Mouse (Mus musculus) C2C12 (cell line): ENCODE measurements around the gene Pbx4. TPM values are rescaled to one million over a fixed set of nuclear protein-coding genes. Genes with fewer than 3 reads are reported as not detected.

Source experiments
- H3K27me3 ChIP-seq: one replicate; pipeline ENCODE4 v1.6.1; 2011; ENCODE audit not compliant: control insufficient read depth, insufficient read depth, insufficient read length
- H3K36me3 ChIP-seq: one replicate; pipeline ENCODE4 v1.6.1; 2011; ENCODE audit not compliant: control insufficient read depth, insufficient read depth
- H3K4me3 ChIP-seq: one replicate; pipeline ENCODE4 v1.5.1; 2011; ENCODE audit warnings: mild to moderate bottlenecking, control low read depth; ENCODE audit not compliant: poor library complexity, insufficient read depth, severe bottlenecking
- H3K79me2 ChIP-seq: one replicate; pipeline ENCODE4 v1.6.1; 2011; ENCODE audit not compliant: control insufficient read depth, insufficient read depth
- H3K79me3 ChIP-seq: one replicate; pipeline ENCODE4 v1.6.1; 2011; ENCODE audit warnings: low read depth, control low read depth
- H3ac ChIP-seq: one replicate; pipeline ENCODE3; 2011; ENCODE audit warnings: low read depth; ENCODE audit not compliant: control insufficient read depth, insufficient read length
- CEBPB ChIP-seq: IDR thresholded peaks from one replicate; pipeline ENCODE4 v1.6.1; 2011; ENCODE audit warnings: low read depth, mild to moderate bottlenecking, control low read depth, moderate library complexity
- CTCF ChIP-seq: IDR thresholded peaks from one replicate; pipeline ENCODE4 v1.5.1; 2011; ENCODE audit not compliant: control insufficient read depth, insufficient read depth, insufficient read length
- FOSL1 ChIP-seq: IDR thresholded peaks from one replicate; pipeline ENCODE4 v1.8.0; 2011; ENCODE audit warnings: mild to moderate bottlenecking, low read length; ENCODE audit not compliant: poor library complexity, insufficient read depth, severe bottlenecking
- MAX ChIP-seq: IDR thresholded peaks from one replicate; pipeline ENCODE4 v1.6.1; 2011; ENCODE audit warnings: mild to moderate bottlenecking, control low read depth
- MYOD1 ChIP-seq: IDR thresholded peaks from one replicate; pipeline ENCODE4 v1.6.1; 2011; ENCODE audit warnings: low read depth; ENCODE audit not compliant: control insufficient read depth, insufficient read length
- MYOG ChIP-seq: IDR thresholded peaks from one replicate; pipeline ENCODE4 v1.6.1; 2011; ENCODE audit not compliant: control insufficient read depth, insufficient read length; ENCODE audit errors: extremely low read depth
- USF1 ChIP-seq: IDR thresholded peaks from one replicate; pipeline ENCODE4 v1.6.1; 2011; ENCODE audit warnings: low read depth, mild to moderate bottlenecking, control low read depth, moderate library complexity
- polyA plus RNA-seq: library from polyadenylated mRNA; unstranded; fragments of >200 nt; fragmentation: generic; extraction: Trizol; gene quantifications from one replicate; pipeline ENCODE4 v1.2.1, GENCODE M21; 2012; ENCODE audit warnings: missing spikeins

Gene Pbx4
- polyA plus RNA-seq, 1 experiment, result 1.6 TPM

DNA sequence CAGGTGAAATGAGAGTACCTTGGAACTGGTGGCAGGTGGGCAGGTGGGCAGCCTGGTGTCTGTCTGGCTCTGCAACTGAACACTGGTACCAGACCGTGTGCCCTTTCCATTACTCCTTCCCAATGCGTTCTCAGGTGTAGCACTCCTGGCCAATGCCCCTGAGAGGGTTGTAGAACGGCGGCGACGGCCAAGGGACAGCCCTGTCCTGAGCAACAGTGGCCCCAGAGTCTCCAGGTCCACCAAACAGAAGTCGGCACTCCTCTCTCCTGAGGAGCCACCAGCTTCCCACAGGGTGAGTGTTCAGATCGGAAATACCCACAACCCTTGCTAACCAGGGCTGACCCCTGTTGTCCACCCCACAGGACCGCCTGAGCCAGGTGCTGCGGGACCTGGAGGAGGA is 27.2 kb upstream of the Pbx4 start:
- H3K79me2 ChIP-seq, result no peaks in the 10 kb centered on the region
- H3K36me3 ChIP-seq, result peaks cover 79% of the 10 kb centered on the region
- no peaks in the 10 kb centered on the region for H3K27me3 ChIP-seq
- TF ChIP-seq CTCF (no peak), CEBPB (no peak), FOSL1 (no peak), MYOG (no peak), MAX (no peak), USF1 (no peak), MYOD1 (no peak)
- H3ac ChIP-seq, result no peak overlapping the region
- no peak overlapping the region for H3K4me3 ChIP-seq
- no peaks in the 10 kb centered on the region for H3K79me3 ChIP-seq

GRCm38 (mm10) chr8:69805491-69805890 is 26.8 kb upstream of the Pbx4 start:
- H3ac ChIP-seq, result no peak overlapping the region
- H3K79me3 ChIP-seq, result no peaks in the 10 kb centered on the region
- H3K79me2 ChIP-seq, result no peaks in the 10 kb centered on the region
- peaks cover 79% of the 10 kb centered on the region for H3K36me3 ChIP-seq
- H3K27me3 ChIP-seq, result no peaks in the 10 kb centered on the region
- TF ChIP-seq CTCF (no peak), MYOD1 (no peak), MAX (no peak), MYOG (no peak), USF1 (no peak), FOSL1 (no peak), CEBPB (no peak)
- H3K4me3 ChIP-seq, result no peak overlapping the region

- H3K79me3 ChIP-seq, result no peaks in the 10 kb centered on the region
- H3K4me3 ChIP-seq, result no peak overlapping the region
- no peak for TF ChIP-seq FOSL1
- TF ChIP-seq CTCF, result no peak
- TF ChIP-seq MYOG, result no peak
- TF ChIP-seq CEBPB, result no peak
- no peak for TF ChIP-seq USF1
- TF ChIP-seq MAX, result no peak
- no peak for TF ChIP-seq MYOD1
- H3ac ChIP-seq, result no peak overlapping the region
- H3K27me3 ChIP-seq, result no peaks in the 10 kb centered on the region
- peaks cover 66% of the 10 kb centered on the region for H3K36me3 ChIP-seq
- H3K79me2 ChIP-seq, result no peaks in the 10 kb centered on the region
Observed at GRCm38 (mm10) chr8:69807236-69807635, 25.1 kb upstream of the Pbx4 start.

DNA sequence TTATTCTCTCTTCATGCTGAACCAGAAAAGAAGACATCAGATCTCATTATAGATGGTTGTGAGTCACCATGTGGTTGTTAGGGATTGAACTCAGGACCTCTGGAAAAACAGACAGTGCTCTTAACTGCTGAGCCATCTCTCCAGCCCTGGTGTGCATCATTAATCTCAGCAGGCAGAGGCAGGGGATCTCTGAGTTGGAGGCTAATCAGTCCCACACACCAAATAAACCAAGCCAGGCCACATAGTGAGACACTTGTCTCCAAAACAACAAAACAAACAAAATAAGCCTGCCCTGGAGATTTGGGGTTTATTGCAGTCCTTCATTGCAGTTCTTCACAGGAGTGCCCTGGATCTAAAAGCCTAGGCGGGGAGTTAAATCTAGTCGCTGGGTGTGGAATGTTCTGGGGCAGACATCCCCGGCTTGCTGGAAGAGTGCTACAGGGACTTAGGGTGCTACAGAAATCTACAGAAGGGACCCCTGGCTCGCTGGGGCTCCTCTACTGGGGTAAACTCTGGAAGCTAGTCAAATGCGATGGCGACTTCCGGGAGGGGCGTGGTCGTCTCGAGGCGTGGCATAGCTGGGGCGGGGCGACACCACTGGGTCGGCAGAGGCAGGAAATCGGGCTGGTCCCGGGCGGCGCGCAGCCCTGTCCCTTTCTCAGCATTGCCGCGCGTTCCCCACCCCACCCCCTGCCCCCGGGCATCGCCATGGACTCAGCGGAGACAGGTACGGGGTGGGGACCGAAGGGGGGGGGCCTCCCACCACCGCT is 24.0 kb upstream of the Pbx4 start, which contains the start of gene Gmip:
Gene Gmip, plus strand, starts transcription at position 586 of the 770 bp plus-strand sequence.
- peak within 1 kb of the TSS; percentile 43 for H3ac ChIP-seq
- peaks cover 55% of the 10 kb centered on the region for H3K36me3 ChIP-seq
- no peaks in the 10 kb centered on the region for H3K27me3 ChIP-seq
- H3K79me3 ChIP-seq, result no peaks in the 10 kb centered on the region
- H3K79me2 ChIP-seq, result no peaks in the 10 kb centered on the region
- peak within 1 kb of the TSS; percentile 44 for H3K4me3 ChIP-seq
- TF ChIP-seq CEBPB (no peak), MYOD1 (no peak), USF1 (no peak), MAX (no peak), CTCF (no peak), FOSL1 (no peak), MYOG (no peak)

GRCm38 (mm10) chr8:69808864-69809403 is 23.4 kb upstream of the Pbx4 start:
- Histone ChIP-seq H3ac (peak overlapping the region; percentile 43), H3K4me3 (peak overlapping the region; percentile 44), H3K79me2 (no peaks in the 10 kb centered on the region), H3K27me3 (no peaks in the 10 kb centered on the region), H3K79me3 (no peaks in the 10 kb centered on the region), H3K36me3 (peaks cover 49% of the 10 kb centered on the region)
- TF ChIP-seq MAX (peak; percentile 82), FOSL1 (no peak)
